Mouse (Mus musculus): Measurements from ENCODE around the gene Ttc22. TPM values are rescaled to one million over a fixed set of nuclear protein-coding genes. Genes with fewer than 3 reads are reported as not detected.

The Ttc22 gene
- total RNA-seq, 2 experiments from 2014 or later = not detected

DNA sequence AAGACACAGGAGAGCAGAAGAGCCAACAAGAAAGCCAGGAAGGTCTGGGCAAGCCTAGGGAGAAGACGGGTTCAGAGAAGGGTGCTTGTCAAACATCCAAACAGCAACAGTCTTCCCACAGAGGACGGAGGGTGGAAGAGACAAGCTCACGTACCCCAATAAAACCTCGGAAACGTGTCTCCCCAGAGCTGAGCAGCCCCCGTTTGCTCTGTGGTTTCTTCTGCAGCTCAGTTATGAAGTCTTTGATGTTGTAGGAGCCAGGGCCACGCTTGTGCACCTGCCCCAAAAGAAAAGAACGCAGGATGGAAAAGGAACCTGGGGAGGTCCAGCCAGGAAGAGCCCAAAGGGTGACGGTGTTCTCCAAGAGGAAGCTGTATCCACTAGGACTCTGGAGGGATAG is 7.4 kb upstream of the Ttc22 start:
- no peak for ATAC-seq (ENCODE audit: poor library complexity, severe bottlenecking)

DNA sequence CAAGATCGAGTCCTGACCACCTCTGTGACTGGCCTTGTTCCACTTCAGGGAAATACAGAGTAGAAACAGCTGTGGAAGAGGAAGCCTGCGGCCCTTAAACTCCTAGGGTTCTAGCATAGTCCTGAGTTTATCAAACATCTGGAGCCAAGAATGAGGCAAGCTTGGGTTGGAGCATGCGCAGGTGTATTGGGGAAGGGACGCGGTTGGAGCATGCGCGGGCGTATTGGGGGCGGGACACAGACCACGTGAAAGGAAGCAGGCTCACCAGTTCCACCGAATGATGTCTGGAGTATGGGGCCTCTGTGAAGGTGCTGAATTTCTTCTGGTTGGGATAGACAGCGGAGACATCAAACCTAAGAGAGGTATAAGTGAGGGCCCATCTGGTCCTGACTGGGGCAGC is 6.6 kb upstream of the Ttc22 start:
- ATAC-seq (ENCODE audit: poor library complexity, severe bottlenecking) = no peak

DNA sequence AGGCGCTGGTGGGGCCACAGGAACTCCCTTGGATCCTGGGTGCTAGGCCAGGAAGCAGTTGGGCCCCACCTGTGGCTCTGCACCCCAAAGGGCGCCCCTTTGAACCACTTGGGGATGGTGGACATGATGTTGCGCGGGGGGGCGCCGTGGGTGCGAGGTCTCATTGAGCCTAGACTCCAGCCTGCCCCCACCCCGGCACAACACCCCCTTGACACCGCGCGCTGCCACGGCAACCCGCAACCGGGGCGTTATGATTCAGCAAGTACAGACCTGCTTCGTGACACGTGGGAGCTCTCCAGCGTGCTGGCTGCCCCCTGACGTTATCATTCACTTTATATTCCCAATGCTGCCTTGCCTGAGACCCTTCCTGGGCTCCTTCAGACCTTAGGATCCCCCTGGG is 5.2 kb upstream of the Ttc22 start, which contains the start of gene Lexm:
Lexm (minus strand) TSS at position 186 of the 400 bp plus-strand sequence.
- no peak for ATAC-seq (ENCODE audit: poor library complexity, severe bottlenecking)

DNA sequence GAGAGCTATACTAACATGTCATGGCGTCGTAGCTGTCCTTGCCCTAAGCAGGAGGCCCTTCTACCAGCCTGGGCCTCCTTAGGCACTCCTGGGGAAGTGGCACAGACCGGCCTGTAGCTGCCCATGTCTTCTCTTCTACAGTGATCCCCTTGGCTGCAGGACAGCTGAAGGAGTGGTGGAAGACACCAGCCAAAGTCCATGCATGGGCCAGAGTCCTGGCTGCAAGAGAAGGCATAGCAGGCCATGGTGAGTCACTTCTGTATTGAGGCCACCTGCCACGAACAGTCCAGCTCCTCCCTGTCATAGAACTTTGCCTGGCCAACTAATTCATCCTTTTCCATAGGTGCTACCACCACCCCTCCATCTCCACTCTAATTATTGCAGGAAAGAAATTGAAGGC is 3.3 kb upstream of the Ttc22 start:
- no peak for ATAC-seq (ENCODE audit: poor library complexity, severe bottlenecking)

DNA sequence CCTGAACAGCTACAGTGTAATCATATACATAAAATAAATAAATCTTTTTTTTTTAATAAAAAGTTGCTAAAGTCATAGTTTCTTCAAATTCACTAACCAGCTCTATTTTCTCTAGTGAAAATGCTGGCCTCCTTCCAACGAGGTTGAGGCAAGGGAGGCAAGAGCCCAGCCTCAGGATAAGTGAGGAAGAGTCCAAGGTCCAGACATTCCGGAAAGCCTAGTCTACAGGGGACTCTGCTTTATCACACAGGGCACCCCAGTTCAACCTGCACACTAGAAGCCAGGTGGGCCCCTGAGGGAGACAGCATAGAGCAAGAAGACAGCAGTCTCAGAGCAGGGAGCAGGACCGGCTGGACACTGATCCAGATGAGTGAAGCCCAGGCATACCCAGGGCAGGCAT is 804 bp upstream of the Ttc22 start:
- ATAC-seq (ENCODE audit: poor library complexity, severe bottlenecking) = no peak

DNA sequence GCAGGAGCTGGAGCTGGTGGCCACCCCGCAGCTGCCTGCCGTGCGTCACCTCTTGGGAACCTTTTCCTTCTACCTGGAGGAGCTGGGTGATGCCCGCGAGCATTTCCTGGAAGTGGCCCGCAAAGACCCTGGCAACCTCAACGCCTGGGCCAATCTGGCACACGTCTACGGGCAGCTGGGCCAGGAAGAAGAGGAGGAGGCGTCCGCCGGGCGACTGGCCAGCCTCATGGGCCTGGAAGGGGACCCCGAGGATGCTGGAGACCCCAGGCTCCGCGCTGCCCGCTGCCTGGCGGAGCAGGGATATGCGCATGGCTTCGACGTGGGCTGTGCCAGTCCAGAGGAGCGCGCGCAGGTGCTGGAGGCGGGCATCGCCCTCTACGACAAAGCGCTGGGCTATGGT is 480 bp downstream of the Ttc22 start:
- no peak for ATAC-seq (ENCODE audit: poor library complexity, severe bottlenecking)

DNA sequence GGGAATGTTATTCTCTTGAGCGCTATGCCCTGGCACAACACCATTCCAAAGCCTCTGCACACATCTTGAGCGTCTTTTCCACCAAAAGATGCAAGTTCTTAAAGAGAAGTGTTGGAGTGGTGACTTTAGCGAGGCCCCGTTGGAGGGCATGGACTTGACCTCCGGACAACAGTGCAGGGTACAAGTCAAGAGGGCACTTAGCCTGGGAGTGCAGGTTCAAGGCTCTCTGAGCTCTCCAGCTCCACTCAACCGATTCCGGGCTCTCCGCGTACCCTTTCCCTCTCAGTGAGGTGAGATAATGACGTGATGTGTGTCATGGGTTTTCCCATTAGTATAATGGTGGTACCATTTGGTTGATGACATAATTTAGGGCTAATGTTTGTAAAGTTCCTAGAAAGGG is 2.0 kb downstream of the Ttc22 start:
- ATAC-seq (ENCODE audit: poor library complexity, severe bottlenecking) = no peak

DNA sequence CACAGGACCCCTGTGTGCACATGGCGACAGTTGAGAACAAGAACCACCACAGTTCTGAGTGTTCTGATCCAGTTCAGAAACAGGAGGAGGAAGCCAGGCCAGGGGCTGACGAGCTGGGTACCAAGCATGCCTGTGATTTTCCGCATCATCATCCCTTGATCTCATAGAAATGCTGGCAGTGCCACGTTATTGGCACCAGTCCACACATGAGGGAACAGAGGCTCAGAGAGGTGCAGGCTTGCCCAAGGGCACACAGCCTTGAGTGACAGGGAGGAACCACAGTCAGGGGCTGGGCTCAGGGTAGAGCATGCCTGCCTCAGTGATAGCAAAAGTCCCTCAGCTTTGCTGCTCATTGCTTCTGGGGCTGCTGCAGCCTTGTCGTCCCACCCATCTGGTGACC is 5.6 kb downstream of the Ttc22 start:
- no peak for ATAC-seq (ENCODE audit: poor library complexity, severe bottlenecking)

DNA sequence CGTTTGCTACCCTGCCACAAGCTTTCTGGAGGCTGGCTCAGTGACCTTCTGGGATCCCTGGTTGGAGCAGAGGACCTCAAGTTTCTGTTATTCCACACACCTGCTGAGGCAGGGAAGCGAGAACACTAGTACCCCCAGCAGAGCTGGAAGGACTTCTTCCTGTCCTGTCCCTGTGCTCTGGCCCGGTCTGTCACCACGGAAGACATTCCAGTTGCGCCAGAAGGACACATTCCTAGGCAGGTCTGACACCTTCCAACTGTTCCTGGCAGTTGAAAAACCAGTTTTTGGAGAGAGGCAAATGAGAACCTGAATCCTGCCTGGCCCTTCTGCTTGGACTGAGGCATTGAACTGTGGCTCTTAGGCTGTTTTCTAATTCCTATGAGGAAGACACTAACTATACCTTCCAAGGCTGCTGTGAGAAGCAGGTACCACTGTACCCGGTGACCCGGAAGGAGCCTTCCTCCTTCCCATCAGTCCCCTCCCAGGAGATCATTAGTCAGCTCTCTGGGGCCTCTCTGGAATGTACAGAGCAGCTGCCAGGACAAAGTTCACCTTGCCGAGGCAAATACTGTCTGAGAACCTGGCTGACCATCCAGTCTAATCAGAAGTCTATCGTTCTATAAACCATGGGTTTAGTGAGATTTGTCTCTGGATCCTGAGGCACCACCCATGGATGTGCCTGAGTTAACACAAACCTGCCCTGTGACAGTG is 6.6 kb downstream of the Ttc22 start:
- ATAC-seq (ENCODE audit: poor library complexity, severe bottlenecking) = no peak

DNA sequence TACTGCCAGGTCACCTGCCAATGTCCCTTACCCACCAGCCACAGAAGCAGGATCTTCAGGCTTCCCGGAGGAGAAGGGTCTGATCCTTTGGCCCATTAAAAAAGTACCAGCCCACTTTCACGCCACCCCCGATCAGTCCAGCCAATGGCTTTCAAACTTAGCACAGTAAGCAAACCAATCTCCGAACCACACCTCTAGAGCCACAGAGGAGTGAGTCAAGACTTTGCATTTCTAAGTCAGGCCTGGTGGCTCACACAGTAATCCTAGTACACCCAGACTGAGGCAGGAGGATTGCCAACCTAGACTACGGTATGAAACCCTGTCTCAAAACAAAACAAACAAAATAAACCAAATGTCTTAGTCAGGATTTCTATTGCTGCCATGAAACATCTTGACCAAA is 7.1 kb downstream of the Ttc22 start:
- no peak for ATAC-seq (ENCODE audit: poor library complexity, severe bottlenecking)

DNA sequence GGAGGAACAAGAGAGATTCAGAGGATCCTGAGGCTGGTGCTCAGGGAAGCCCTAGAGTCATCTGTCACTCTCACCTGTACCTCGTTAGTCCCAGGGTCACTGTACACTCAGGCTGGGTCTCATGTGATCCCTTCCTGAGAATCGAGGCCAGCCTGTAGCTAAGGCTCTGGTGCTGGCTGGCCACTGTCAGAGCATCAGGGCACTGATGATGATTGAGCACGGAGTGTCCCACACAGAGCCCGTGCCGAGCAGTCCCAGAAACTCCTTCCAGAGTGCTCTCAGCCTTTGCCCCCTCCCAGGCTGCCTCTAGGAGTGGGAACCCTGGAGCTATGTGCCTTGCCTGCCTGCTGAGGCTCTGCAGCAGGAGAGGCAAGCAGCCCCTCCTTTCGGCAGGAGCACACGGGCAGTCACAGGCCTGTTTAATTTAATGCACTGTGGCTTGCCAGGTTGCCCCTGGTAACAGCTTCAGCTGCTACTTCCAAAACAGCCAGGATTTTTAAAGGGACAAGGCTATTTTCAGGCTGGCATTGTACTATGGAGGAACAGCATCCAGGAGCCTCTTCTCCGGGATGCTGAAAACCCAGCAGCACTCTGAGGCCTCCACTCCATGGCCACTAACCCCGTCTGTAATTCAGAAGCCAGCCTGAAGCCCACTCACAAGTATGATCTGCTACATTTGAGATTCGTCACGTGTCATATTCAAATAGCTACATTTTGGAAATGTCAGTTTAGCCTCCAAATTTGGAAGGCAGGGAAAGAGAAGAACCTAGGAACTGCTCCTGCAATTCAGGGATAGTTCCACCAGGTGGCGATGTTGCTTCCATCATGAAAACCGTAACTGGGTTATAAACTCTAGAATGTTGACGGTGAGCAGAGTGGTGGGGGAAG is 8.3 kb downstream of the Ttc22 start:
- ATAC-seq (ENCODE audit: poor library complexity, severe bottlenecking) = 0 out of 2 replicates have a peak, but pooled peaks have one; percentile 49

DNA sequence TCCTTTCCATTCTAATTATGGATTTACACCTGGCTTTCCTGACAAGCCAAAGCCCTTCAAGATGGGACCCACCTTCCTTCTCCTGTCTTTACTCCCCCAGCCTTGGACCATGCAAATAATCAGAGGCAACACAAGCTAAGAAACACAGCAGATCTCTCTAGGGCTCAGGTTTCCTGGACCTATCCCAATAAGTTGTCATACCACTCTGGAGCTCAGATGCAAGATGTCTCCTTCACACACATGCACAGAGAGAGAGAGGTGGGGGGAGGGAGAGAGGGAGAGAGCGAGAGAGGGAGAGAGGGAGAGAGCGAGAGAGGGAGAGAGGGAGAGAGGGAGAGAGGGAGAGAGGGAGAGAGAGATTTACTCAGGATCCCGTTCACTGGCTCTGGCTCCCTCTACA is 10.1 kb downstream of the Ttc22 start:
- no peak for ATAC-seq (ENCODE audit: poor library complexity, severe bottlenecking)

DNA sequence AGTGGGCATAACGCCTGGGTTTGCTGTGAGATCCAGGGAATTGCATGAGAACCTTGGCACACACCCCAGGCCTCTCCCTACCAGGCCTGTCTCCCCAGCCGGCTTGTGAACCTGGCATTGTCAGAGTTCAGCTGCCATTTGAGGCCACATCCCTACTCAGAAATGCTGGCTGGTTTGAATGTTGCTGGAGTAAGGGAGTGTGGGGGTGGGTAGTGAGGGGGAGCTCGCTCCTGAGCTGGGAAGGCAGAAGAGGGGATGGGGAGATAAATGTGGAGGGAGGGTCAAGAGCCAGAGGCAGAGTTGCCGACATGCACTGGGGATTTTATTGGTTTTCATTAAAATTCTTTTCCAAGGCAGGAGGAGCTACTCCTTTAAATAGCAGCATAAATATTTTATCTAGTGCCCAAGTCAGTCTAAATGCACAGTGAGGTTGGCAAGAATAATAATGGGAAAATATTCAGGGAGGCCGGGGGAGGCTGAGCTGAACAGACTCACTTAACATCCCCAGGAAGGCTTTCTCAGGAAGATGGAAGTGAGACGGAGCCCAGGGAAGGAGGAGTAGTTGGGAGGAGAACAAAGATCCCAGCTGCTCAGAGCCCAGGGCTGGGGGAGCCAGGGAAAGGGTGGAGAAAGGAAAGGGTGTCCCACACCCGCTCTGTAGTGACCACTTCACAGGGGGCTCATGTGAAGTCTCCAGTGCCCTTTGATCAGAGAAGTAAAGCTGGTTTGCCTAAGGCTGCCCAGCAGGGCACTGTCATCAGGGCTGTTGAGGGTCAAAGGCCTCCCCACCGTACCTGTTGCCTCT is 11.3 kb downstream of the Ttc22 start:
- ATAC-seq (ENCODE audit: poor library complexity, severe bottlenecking) = no peak

DNA sequence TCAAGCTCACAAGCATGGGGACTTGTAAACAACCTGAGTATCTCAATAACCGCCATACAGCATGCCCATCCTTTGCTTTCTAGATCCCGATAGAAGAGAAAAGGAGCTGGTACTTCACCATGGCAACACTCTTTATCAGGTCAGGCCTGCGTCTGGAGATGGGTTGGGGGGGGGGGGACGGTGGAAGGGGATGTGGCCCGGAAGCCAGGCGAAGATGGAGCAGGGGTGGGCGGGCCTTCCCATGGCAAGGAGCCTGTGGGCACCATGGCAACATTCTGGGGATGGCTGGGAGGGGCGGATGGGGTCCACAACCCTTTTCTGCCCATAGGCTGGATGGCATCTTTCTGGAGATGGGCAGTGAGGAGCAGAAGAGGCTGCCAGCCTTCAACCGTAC is 11.9 kb downstream of the Ttc22 start:
- ATAC-seq (ENCODE audit: poor library complexity, severe bottlenecking) = no peak

DNA sequence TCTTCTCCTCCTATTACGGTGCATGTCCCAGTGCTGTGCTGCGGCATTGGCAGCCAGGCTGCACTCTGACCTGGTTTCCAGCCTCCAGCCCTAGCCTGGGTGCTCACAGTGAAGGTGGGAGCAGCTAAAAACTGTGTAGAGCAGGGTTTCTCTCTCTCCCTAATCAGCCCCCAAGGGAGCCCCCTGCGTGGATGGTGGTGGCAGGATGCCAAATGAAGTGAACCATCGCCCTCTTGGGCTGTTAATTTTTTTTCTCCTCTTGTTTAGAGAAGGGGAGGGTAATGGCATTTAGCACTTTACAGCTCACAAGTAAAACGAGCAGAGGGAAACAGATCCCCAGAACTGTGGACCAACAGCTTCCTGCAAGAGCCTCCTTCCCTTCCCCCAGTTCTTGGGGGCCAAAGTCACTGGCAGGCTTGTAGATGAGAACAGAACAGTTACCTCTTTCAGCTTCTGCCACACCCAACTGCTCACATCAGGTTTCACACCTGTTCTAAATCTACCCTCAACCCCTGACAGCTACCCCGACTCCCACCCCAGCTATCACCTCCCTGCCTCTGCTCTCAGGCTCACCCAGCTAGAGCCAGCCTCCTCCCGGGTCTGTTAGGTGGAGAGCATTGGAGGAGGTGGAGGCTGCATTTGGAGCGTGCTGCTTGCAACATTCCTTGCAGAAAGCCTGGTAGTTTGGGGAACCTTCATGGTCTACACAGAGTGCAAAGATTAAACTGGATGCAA is 21.4 kb downstream of the Ttc22 start:
- no peak for ATAC-seq (ENCODE audit: poor library complexity, severe bottlenecking)

DNA sequence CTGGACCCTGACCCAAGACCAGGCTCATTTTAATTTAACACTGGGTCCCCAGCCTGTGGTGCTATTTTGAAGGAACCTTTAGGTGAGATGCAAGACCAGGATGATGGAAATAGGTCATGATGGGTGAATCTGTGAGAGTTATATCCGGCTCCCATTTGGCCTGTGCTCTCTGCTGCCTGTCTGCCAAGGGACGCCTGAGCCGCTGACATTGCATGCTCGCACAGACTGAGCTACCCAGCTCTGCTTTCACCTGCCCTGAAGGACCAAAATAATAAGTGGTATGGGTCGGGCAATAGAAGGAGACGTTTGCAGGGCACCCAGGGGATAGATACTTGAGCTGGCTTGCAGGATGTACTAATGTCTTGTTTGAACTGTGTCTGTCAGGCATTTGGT is 22.0 kb downstream of the Ttc22 start:
- ATAC-seq (ENCODE audit: poor library complexity, severe bottlenecking) = no peak

DNA sequence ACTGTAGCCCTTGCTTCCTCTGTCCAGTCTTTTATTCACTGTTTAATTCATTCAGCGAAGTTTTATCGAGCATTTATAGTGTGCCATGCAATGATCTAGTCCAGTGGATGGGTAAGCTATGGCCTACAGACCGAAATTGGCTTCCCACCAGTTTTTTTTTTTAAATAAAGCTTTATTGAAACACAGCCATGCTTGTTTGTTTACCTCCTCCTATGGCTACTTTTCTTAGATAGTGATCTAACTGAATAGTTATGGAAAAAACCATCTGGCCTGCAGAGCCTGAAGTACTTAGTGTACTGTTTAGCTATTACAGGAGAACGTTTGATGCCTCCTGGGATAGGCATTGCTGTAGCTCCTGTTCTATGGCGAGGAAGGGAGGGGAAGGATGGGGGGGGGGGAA is 23.6 kb downstream of the Ttc22 start:
- no peak for ATAC-seq (ENCODE audit: poor library complexity, severe bottlenecking)

DNA sequence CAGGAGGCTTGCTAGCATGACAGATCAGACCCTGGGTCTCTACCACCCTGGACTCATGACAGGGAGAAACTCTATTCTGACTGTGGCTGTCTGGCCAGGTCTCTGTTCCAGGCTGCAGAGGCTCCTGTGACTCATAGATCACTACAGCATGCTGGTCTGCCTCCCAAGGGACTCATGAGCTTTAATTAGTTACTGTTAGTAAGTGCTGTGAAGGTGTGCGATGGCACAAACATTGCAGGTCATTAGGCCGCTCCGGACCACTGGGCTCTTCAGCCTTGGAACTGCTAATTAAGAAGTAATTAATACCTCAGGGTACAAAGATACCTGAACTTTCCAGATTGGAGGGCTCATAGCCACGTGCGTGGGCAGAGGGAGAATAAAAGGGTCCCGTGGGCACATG is 24.9 kb downstream of the Ttc22 start:
- no peak for ATAC-seq (ENCODE audit: poor library complexity, severe bottlenecking)

DNA sequence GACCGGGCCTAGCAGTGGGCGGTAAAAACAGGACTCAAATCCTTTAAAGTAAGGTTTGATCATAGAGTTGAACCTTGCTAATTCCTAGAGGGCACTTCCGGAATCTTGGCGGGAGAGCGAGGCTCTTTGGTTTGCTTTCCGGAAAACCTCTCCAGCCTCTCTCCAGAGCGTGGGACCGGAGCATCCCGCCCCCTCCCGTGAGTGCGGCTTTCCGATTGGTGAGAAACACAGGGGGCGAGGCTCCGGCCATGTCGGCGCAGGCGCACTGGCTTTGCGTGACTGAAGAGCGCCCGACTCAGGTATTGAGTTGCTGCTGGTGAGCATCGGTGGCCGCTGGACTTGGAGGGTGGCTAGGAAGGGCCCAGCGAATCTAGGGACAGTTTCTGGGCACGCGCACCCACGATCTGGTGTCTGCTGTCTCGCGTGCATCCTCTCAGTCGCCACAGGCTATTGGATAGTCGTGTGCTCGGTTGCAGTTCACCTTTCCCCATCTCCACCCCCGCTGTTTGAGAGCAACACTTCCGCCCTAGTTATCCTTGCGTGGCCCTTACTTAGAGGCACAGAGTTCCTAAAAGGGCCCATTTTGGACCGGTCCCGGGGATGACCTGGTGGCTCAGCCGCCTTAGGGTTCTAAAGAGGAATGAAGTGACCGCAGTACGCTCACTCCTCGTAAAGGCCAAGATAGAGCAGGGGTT is 28.7 kb downstream of the Ttc22 start, which contains the start of gene Pars2:
Pars2 (plus strand) TSS at position 237 of the 695 bp plus-strand sequence.
- ATAC-seq (ENCODE audit: poor library complexity, severe bottlenecking) = peak; percentile 99

DNA sequence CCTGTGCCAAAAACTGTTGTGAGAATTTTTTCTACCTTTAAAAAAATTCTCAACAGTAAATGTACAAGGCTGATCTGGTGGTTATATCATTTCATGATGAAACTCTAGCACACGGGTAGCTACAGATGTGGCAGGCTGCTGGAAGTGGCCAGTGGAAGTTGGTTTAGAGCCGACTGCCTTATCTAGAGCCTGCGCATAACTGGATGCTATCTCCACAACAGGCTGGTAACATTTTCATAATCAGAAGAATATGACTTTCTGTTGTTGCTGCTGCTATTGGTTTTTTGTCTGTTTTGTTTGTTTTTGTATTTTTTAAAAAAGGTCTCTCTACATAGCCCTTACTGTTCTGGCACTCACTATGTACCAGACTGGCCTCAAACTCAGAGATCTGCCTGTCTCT is 30.3 kb downstream of the Ttc22 start:
- ATAC-seq (ENCODE audit: poor library complexity, severe bottlenecking) = no peak
